Mouse (Mus musculus) testis, postnatal 10 days (tissue): ENCODE results near the gene Rgl1.
"Not testable (repeated sequence)": the region's sequence is repeated elsewhere in the genome, so short reads cannot be mapped to it uniquely, and the experiment has no call there.

Experiments used
- DNase-seq: peaks from one replicate; pipeline ENCODE4 v3.0.0; 2021; ENCODE audit warnings: low spot score

Gene Rgl1

DNA sequence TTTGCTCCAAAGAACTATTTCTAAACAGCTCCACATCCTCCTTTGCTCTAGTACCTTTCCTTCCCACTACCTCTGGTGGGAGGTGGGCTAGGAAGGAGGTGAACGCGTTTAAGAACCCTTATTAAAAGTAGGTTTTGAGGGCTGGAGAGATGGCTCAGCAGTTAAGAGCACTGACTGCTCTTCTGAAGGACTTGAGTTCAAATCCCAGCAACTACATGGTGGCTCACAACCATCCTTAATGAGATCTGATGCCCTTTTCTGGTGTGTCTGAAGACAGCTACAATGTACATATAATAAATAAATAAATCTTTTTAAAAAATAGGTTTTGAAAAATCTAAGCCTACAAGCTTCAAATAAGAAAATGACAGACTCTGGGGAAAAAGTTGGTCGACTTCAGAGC lies 19.3 kb upstream of the Rgl1 start:
- DNase-seq: not testable (repeated sequence)

DNA sequence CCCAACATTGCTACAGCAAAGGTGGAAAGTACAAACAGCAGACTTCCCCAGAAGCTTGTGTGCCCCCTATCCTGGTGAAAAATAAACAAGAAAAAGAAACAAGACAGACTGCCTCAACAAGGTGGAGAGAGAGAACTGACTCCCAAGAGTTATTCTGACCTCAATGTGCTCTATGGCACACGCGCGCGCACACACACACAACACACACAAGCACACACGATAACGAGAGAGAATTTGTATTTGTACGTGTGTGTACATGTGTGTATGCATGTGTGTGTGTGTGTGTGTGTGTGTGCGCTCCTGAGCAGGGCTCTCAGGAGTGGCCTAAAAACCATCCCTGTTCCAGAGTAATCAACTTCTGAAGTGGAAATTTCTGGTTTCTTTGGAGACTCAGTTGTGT lies 18.5 kb upstream of the Rgl1 start:
- no peak for DNase-seq

DNA sequence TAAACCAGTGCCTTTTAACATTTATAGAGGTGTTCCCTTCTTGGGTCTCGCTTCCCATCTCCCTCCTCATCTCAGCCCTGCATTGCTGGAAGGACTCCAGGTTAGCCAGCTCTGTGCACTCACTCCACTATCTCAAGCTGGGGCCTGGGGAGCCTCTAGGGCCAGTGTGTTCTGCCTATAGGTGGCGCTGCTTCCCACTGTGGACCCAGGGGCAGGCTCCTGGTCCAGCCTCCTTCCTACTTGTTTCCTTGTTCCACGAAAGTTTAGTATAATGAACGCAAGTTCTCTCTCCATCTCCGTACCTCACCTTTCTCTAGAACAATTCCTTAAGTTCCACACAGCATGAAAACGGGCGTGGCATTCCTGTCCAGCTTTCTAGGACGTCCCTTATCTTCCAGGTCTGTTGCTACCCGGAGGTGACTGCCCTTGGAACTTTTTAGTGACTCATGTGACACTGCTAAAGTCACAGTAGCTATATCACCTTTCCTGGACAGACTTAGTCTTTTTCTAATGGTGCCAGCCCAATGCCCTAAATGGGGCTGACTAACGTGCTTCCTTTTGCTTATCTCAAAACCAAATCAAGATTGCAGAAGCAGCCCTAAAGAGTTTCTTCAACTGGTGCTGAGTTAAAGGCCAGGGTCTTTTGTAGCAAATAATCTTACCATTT lies 13.1 kb upstream of the Rgl1 start:
- peak; percentile 84 for DNase-seq

DNA sequence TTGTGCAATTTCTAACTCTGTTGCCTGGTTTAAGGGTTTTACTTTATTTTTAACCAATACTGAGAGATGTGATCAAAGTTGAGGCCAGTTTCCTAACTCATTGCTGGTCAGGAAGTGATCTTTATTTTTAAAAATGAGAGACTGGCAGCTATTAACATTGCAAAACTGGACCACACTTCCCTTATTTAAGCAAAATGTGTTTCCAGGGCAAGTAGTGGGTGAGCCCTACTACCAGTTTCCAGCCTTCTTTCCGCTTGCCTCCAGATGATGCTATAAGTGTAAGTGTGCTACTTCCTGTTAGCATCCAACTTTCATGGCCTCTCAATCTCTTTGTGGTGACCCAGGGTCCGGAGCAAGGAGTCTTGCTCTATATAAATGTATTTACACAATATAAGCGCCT lies 8.4 kb upstream of the Rgl1 start:
- not testable (repeated sequence) for DNase-seq

DNA sequence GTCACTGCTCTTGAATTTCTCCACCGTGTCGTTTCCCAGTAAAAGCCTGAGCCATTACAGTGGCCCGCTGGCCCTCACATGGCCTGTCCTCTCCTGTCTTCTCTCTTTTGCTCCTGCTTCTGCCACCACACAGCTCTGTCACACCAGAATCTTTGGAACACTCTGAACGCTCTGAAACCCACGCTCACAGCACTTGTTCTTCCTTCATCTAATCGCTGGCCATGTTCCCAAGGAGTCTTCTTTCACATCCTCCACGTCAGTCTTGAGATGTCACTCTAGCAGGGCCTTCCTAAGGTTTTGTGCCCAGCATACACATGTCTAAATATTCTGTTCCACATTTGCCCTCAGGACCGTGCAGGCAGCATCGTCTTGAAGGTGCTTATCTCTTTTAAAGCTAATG lies 4.9 kb upstream of the Rgl1 start:
- no peak for DNase-seq

DNA sequence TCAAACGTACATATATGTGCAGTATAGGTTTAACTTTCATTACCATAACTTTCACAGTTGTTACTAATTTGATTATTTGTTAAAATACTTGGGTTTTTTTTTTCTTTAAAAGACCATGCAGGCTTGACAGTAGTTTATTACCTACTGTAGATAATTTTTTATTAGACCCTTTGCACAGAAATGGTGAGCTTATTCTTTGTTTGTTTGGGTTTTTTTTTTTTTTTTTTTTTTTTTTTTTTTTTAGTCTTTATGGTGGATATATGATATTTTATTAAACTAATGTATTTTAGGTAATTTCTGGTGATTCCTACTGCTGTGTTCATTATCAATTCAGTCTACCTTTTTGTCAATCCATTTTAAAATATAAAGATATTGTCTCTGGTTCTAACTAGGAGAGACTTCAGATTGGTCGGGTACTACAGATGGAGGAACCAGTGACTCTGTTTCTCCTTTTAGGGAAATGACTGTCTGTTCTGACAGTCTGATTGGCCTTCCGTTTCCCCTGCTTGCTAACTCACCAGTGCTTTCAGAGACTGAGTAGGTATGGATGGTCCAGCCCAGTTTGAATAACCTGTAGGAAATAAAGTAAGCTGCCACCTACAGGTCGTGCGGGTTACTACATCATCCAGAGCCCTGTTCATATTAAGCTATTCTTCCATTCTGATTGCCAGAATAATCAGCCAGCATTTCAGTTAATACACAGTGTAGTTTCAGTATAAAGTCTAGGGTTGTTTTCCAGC lies 1.8 kb upstream of the Rgl1 start:
- peak; percentile 87 for DNase-seq

DNA sequence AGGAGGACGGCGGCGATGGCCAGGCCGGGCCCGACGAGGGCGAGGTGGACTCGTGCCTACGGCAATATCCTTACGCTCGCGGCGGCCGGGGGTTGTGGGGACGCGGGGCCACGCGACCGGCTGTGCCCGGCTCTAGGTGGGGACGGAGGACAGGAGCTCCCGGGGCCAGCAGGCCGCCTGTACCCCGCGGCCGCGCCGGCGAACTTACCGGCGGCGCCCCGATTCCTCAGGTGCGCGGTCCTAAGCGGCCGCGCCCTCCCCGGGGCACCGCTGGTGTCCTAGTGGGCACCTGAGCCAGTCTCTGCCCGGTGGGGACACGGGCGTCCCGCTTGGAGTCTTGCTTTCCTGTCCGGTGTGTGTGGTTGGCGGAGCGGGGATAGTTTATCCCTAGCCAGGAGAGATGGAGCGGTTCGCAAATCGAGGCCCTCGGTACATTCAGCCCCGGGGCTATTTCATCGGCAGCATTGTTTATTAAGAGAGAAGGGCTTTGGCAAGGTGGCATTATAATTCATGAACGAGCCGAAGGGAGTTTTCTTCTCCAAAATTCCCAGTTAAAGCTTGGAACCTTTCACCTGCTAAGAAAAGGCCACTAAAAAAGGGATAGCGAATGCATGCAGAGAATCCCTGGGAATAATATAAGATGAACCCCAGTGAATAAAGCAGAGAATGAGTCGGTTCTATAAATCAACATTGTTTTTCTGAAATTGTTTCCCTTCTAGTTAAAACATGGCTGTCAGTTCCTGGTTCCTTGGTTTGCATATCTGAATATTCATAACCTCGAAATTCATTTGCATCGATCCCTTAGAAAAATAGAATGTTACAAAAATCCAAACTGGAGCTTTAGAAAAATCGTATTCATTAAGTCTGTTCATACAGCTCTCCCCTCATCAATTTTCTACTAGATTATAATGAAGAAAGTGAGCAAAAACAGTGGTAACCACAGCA lies 925 bp upstream of the Rgl1 start:
- no peak for DNase-seq

DNA sequence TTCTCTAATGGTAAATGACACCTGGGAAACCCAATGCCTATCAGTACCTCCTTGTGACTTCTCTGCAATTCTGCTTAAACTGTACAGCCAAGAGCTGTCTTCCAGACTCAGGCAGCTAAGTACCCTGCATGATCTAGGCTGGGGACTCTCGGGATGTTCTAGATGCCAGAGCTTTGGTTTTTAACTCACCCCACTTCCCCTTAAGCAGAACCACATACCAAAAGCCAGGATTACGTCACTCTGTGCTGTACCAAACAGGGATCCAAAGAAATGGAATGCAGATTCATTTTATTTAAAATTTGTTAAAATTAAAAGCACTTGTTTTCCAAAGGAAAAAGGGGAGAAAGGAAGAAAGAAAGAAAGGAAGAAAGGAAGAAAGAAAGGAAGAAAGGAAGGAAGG lies 4.4 kb downstream of the Rgl1 start:
- DNase-seq: no peak

DNA sequence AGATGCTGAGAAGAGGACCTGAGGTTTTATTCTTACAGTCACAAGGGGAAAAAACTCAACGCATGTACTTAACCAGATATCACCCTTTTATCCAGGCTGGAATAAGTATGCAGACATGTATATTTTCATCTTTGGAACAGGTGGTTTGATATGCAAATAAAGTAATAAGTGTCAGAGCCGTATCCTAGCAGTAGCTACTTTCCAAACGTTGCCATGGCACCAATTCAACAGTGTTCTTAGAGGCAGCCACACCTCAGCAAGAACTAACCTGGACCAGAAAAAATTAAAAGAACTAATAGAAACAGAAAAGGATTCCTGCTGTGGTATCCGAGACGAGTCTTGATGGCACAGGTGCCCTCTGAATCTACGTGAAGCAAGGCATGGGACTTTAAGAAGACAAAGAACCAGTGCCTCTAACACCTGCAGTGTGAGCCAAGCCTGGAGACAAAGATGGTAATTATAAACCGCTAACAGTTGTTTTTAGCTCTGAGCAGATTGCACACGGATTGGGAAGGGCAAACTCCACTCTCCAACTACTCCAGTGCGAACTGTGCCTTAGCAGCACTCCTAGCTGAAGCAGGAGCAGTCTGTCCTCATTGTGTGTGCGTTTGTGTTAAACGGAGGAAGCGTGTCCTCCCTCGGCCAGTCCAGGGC lies 15.7 kb downstream of the Rgl1 start, which contains the start of gene Apobec4:
Apobec4 (plus strand) TSS at position 240 of the 654 bp plus-strand sequence.
- DNase-seq: no peak

DNA sequence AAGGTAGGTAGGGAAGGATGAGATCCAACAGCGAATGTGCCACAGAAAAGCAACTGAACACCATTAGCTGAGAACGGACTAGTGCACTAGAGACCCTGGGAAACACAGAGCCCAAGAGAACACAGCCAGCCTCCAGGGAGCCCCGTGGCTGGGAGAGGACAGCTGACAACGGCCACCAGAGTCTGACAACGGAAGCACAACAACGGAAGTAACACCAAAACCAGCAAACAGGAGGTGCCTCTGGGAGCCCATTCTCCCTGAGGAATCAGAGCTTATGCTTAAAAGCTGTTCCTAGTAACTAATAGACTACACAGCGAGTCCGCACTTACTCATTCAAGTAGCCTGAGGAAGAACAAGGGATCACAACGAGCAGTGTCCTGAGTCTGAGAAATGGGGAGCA lies 16.9 kb downstream of the Rgl1 start:
- DNase-seq: no peak

DNA sequence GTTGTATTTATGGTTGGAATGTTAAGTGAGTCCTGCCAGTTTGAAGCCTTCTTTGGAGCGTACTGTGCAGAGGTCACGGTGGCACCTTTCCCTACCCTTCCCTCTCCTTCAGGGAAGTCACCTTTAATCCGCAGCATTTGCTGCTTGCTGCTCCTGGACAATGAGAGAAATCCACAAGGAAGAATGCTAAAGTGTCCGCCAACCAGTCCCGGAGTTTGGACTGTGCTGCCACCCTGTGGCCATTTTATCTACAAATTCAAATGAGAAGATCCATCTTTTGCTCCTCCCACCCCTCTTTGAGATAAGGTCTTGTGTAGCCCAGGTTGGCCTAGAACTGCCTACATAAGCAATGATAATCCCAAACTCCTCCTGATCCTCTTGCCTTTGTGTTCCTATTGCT lies 19.7 kb downstream of the Rgl1 start:
- peak; percentile 93 for DNase-seq

DNA sequence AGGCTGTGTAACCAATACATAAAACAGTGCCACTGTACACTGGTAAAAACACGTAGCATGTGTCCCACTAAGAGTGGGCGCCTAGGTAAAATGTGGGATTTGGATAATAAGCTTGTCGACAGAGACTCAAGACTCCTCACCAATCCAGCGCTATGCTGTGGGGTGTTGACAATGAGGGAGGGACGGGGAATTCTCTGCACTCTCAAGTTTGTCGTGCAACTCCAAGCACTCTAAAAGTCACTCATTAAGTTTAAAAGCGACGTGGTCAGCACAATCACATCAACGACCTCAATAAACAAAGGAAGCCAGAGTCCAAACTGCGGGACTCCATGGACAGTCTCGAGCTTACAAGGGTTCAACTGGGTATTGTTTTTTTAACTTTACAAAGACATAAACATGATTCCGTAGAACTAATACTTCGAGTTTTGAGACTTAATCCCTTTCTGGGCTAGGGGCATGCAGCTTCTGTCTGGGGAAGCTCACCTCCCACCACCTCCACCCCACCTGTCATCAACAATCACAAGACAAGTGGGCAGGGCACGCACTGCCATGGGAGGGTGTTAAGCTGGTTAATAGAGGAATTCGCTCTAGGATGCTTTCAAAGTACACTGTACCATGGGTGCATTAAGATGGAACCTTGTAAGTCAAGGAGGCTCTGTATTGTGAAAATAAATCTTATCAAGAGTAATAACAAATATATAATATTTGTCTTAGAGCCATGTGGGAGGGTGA lies 22.9 kb downstream of the Rgl1 start:
- DNase-seq: no peak

DNA sequence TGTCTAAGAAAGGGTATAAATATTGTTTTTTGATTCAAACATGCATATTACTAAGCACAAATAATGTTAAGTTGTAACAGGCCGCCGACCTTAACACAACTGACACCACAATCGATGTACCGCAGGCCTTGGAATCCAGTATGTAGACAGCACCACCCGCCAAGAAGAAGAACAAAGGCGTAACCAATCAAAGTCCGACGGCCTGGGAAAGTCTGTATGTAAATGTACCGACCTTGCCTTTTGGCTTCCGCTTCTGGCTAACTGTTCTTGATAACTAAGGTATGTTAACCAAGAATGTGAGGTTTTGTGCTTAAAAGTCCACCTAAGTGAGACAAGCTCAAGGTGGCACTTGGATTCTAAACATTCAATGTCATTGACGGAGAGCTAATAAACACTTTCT lies 26.8 kb downstream of the Rgl1 start:
- DNase-seq: no peak

DNA sequence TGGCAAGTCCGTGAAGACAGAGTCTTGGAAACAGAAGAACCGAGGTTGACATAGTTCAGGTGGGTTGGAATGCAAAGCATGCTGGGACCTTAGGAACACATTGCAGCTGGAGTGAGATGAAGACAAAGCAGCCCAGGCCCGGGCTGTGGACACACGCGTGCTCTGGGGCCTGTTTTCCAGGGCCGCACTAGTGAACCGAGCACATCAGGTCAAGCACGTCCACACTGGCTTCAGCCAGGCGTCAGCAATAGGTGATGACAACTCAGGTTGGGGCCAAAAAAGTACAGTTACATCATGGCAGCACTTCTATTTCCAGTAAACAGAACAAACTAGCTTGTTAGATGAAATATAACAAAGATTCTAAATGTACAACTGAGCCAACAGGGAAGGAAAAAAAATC lies 27.4 kb downstream of the Rgl1 start:
- DNase-seq: no peak

DNA sequence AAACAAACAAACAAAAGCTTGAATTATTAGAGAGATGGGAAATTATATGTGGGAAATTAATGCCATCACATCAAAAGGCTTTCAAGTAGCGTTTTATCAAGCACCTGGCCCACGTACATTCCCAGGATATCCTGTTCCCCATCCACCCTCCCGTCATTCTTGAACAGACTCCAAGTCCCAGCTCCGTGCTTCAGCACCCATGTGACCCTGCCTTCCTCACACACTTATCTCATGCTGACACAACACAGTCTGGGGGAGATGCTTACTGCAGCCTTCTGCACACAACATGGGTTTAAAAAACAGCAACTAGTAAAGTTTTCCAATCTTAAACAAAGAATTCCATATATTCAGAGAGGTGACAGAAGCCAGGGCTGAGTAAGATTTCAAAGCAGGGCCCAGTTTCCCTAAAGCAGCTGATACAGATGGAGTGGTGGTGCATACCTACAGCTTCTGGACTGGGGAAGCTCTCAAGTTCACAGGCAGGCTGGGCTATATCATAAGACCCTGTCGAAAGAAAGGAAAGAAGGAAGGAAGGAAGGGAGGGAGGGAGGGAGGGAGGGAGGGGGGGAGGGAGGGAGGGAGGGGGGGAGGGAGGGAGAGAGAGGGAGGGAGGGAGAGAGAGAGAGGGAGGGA lies 38.4 kb downstream of the Rgl1 start:
- no peak for DNase-seq

DNA sequence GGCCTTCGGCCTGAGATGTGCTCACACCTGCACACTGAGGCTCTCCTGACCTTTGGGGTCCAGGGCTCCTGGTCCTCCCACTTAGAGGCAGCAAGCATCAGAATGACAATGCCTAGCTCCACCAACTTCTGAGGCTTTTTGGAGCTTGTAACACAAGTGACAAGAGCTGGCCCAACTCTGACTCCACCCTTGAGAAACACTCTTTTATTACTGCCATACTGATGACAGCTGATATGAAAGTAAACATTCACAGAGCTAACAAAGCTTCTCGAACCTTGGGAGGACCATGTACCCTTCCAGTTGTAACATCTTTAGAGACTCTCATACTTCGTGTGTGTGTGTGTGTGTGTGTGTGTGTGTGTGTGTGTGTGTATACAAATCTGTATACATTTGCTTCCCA lies 40.1 kb downstream of the Rgl1 start:
- DNase-seq: no peak

DNA sequence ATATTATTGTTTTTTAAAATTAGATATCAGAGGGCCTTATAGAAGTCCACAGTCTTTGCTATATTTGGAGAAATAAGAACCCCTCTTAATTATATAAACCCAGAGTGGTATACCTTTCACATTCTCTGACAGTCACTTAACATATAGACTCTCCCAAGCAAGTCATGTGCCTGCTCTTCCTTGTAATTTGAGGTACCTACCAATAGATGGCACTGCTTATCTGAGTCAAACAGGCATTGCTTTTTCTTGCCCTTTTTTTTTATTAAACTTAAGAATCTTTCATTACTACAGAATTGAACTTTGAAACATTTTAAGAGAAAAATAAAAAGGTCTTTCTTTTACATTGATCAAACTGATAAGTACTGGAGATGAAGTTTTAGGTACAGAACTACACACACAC lies 41.9 kb downstream of the Rgl1 start:
- no peak for DNase-seq

DNA sequence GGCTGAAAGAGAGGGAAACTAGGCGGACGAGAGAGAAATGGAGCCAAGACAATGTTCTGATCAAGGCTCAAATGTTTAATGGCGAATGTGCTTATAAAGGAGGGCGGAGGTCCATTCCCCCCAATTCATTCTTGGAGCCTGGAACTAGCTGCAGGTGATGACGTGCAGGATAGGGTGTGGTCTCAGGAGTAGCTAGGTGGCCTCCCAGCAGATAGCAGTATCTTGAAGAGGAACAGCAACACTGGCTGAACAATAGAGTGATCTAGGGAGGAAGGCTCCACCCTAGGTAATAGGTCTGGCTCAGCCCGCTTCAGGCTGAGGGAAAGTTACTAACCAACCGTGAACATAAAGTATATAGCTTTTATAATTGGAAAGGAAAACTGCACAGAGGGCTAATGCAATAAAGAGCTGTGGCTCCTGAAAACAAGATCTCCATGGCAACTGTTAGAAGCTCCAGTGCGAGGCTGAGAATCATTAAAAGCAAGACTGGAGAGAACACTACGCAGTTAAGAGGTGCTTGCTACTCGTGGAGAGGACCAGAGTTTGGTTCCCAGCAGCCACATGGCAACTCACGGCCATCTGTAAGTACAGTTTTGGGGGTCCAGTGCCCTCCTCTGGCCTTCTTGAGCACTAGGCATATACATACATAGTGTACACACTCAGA lies 44.5 kb downstream of the Rgl1 start:
- no peak for DNase-seq

DNA sequence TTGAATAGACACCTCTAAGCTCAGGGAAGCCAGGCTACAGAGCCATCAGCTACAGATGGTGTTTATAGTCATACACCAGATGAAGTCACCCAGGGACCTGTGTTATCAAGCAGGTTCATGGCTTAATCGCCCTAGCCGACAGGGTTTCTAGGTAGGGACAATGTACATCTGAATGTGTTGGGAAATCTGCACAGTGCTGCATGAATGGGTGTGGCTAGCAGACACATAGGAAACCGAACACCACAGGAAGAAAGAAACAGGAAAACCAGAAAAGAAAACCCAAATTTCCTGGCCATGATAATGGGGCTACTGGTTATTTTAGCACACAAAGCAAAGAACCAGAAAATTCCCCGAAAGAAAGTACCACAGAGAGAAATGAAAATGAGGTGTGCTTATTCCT lies 45.2 kb downstream of the Rgl1 start:
- DNase-seq: no peak

DNA sequence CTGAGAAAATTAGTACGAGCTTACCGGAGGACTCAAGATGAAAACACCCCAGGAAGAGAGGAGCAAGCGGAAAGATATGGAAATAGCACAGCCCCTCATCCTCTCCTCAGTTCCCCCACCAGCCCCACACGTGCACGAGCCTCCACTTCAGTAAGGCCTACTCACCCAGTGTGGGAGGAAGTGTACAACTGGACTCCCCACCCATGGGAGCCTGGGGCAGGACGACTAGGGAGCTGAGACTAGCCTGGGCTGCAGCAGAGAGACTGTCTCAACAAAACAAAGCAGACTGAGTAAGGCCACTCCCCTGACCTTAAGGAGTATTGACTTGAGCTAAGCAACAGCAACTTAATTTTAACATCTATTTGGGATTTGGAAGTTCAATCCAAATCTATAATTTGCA lies 48.0 kb downstream of the Rgl1 start:
- no peak for DNase-seq

DNA sequence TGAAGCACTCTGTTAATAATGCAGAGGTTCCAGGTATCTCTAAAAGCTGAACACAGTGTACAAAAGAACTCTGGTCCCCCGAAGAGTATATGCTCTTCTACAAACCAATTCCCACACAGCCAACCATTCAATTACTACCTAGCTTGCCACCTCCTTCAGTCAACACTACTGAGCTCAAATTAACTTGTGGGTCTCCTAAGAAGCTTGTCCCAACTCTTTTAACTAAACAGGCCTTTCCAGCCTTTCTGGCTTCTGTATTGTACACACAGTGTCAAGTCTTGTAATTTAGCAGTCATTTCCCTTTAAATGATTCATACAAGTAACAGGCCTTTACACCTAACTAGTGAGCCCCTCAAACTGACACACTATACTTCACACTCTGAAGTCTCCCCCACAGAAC lies 48.8 kb downstream of the Rgl1 start:
- DNase-seq: no peak
